Mouse (Mus musculus) heart, adult 2 months (tissue): ENCODE measurements at regions not wholly inside any gene's neighbourhood (a gene's known extent, or its start where the extent isn't known, plus 50 kb on each side); places are given as distances from the start of the nearest gene placed in this dataset.

Experiments used
- CTCF ChIP-seq: fragments of 200-600 bp; IDR thresholded peaks from 2 replicates; pipeline ENCODE4 v1.8.1; 2022; ENCODE audit warnings: antibody characterized with exemption, mild to moderate bottlenecking, moderate library complexity
- EP300 ChIP-seq: fragments of 200-500 bp; IDR thresholded peaks from 2 replicates; pipeline ENCODE4 v1.6.1; 2011; ENCODE audit warnings: low read depth, low read length, control low read depth; ENCODE audit not compliant: insufficient read depth
- POLR2A ChIP-seq: fragments of 200-500 bp; IDR thresholded peaks from 2 replicates; pipeline ENCODE4 v1.6.1; 2011; ENCODE audit warnings: mild to moderate bottlenecking, low read depth, low read length, control low read depth; ENCODE audit not compliant: insufficient read depth

- TF ChIP-seq CTCF (no peak), EP300 (no peak), POLR2A (no peak)
Observed at GRCm38 (mm10) chr9:61314630-61315179, 57.5 kb upstream of the Tle3 start.
